Mouse (Mus musculus): Measurements from ENCODE around the gene Igtp. TPM values are rescaled to one million over a fixed set of nuclear protein-coding genes. Genes with fewer than 3 reads are reported as not detected.
"Not testable (repeated sequence)": the region's sequence is repeated elsewhere in the genome, so short reads cannot be mapped to it uniquely, and the experiment has no call there.

Gene Igtp
- 1.3 and 1.5 TPM in 2 replicates for polyA plus RNA-seq (2015; fragmentation: Nextera tagmentation; extraction: Ambion mirVana)

GRCm38 (mm10) chr11:58199229-58200037, at the start of gene Igtp, which contains the start of gene Irgm2:
TSS of gene Igtp (plus strand) at chr11:58199556.
TSS of gene Irgm2 (plus strand) at chr11:58199618.
- Histone ChIP-seq H3K4me2 (replicated peaks) (peak within 1 kb of the TSS; percentile 50), H3K4me3 (peak within 1 kb of the TSS; percentile 44), H3K9ac (replicated peaks) (0 out of 2 replicates have a peak within 1 kb of the TSS, but pooled peaks have one; percentile 31)
- not testable (repeated sequence) for ATAC-seq (replicated peaks); H3K9me3 ChIP-seq; H3K27ac ChIP-seq (replicated peaks); H3K27me3 ChIP-seq; H3K4me1 ChIP-seq; H3K36me3 ChIP-seq
- WGBS = 8% methylated on average over 14 of the region's 15 CpGs

DNA sequence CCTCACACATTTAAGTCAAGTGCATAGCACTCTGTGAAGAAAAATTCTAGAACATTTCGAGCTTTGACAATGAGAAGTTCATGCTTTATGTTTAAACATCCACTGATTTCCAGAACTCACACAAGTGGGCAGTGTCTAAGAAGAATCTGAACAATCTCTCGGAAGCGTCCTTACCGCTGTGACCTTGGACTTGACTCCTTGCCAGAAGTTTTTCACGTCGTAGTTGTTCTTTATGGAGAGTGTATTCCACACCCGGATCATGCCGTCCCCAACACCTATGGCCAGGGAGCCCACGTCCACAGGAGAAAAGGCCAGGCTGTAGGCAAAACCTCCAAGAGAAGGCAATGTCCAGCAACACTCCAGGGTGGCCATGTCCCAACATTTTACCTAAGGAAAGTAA, 43.9 kb upstream of the Igtp start:
- no peak overlapping the region for H3K4me2 ChIP-seq (replicated peaks)
- no peaks in the 10 kb centered on the region for H3K27me3 ChIP-seq
- 93% methylated on average over 9 of the region's 9 CpGs for WGBS
- no peak overlapping the region for H3K9ac ChIP-seq (replicated peaks)
- no peak overlapping the region for H3K27ac ChIP-seq (replicated peaks)
- no peaks in the 10 kb centered on the region for H3K4me1 ChIP-seq
- H3K9me3 ChIP-seq = no peaks in the 10 kb centered on the region
- peaks cover 56% of the 10 kb centered on the region for H3K36me3 ChIP-seq
- ATAC-seq (replicated peaks) = no peak
- H3K4me3 ChIP-seq = no peak overlapping the region

GRCm38 (mm10) chr11:58156871-58157270, 42.5 kb upstream of the Igtp start:
- Histone ChIP-seq H3K36me3 (peaks cover 53% of the 10 kb centered on the region), H3K27ac (replicated peaks) (no peak overlapping the region), H3K4me3 (no peak overlapping the region), H3K9ac (replicated peaks) (no peak overlapping the region), H3K9me3 (no peaks in the 10 kb centered on the region), H3K27me3 (no peaks in the 10 kb centered on the region), H3K4me1 (no peaks in the 10 kb centered on the region), H3K4me2 (replicated peaks) (no peak overlapping the region)
- WGBS = 88% methylated on average over 3 of the region's 3 CpGs
- ATAC-seq (replicated peaks) = no peak

GRCm38 (mm10) chr11:58165072-58165471, 34.3 kb upstream of the Igtp start:
- Histone ChIP-seq H3K4me2 (replicated peaks) (no peak overlapping the region), H3K27ac (replicated peaks) (no peak overlapping the region), H3K9ac (replicated peaks) (no peak overlapping the region), H3K4me3 (no peak overlapping the region), H3K4me1 (peaks cover 10% of the 10 kb centered on the region), H3K27me3 (no peaks in the 10 kb centered on the region), H3K36me3 (peaks cover 41% of the 10 kb centered on the region), H3K9me3 (no peaks in the 10 kb centered on the region)
- ATAC-seq (replicated peaks) = no peak
- 98% methylated on average over 2 of the region's 2 CpGs for WGBS

- 0% methylated on average over 8 of the region's 8 CpGs for WGBS
- ATAC-seq (replicated peaks) = no peak
Measured at GRCm38 (mm10) chr11:58167822-58168166, 31.6 kb upstream of the Igtp start.

GRCm38 (mm10) chr11:58168167-58168915, 31.0 kb upstream of the Igtp start, which contains the start of gene Gemin5:
TSS of gene Gemin5 (minus strand) at chr11:58168539.
- Histone ChIP-seq H3K27ac (replicated peaks) (0 out of 2 replicates have a peak within 1 kb of the TSS, but pooled peaks have one; percentile 9), H3K4me1 (peaks cover 22% of the 10 kb centered on the region), H3K9me3 (no peaks in the 10 kb centered on the region), H3K27me3 (no peaks in the 10 kb centered on the region), H3K36me3 (peaks cover 25% of the 10 kb centered on the region), H3K4me2 (replicated peaks) (peak within 1 kb of the TSS; percentile 75), H3K4me3 (peak within 1 kb of the TSS; percentile 64), H3K9ac (replicated peaks) (peak within 1 kb of the TSS; percentile 68)
- ATAC-seq (replicated peaks) = peak; percentile 84
- WGBS = 2% methylated on average over 64 of the region's 71 CpGs

More at GRCm38 (mm10) chr11:58167822-58168166, 31.6 kb upstream of the Igtp start:
- H3K27me3 ChIP-seq = no peaks in the 10 kb centered on the region
- H3K4me2 ChIP-seq (replicated peaks) = peak overlapping the region; percentile 75
- peaks cover 22% of the 10 kb centered on the region for H3K4me1 ChIP-seq
- H3K27ac ChIP-seq (replicated peaks) = 0 out of 2 replicates have a peak overlapping the region, but pooled peaks have one; percentile 9
- H3K36me3 ChIP-seq = peaks cover 31% of the 10 kb centered on the region
- H3K9me3 ChIP-seq = no peaks in the 10 kb centered on the region
- H3K4me3 ChIP-seq = peak overlapping the region; percentile 64
- H3K9ac ChIP-seq (replicated peaks) = peak overlapping the region; percentile 68

- 91% methylated on average over 4 of the region's 4 CpGs for WGBS
Measured at GRCm38 (mm10) chr11:58169666-58170065, 29.7 kb upstream of the Igtp start.

DNA sequence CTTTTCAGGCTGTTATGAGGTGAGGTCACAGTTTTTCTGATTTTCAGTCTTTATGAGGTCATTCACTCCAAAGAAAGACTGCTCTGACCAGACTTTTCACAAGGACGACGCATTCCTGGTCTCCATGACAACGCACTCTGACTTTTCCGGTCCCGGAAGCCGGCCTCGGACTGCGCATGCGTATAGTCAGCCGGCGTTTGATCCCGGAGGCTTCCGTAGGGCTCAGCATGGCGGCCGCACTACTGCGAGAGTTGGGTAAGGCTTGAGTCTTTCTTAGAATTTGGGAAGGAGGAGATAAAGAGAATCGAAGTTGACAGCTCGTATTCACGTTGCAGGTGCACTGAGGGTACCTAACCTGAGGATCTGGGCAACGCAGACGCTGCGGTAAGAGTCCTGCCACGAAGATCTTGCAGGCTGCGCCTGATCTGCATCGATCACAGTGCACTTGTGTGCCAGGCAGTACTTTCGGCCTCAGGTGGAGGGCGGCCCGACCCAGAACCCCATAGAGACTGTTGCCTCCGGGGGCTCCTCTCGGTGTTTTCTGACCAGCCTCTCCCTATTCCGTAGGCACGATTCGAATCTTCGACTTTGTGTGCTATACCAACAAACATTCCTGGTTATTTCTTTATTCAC, 27.8 kb upstream of the Igtp start, which contains the start of gene Mrpl22:
Gene Mrpl22, plus strand, starts transcription at position 203 of the 633 bp plus-strand sequence.
- peak; percentile 71 for ATAC-seq (replicated peaks)

More at GRCm38 (mm10) chr11:58169666-58170065, 29.7 kb upstream of the Igtp start:
- H3K9ac ChIP-seq (replicated peaks) = no peak overlapping the region
- H3K36me3 ChIP-seq = peaks cover 21% of the 10 kb centered on the region
- no peak overlapping the region for H3K4me3 ChIP-seq
- no peaks in the 10 kb centered on the region for H3K27me3 ChIP-seq
- no peak for ATAC-seq (replicated peaks)
- H3K4me1 ChIP-seq = peaks cover 22% of the 10 kb centered on the region
- H3K27ac ChIP-seq (replicated peaks) = no peak overlapping the region
- no peaks in the 10 kb centered on the region for H3K9me3 ChIP-seq
- no peak overlapping the region for H3K4me2 ChIP-seq (replicated peaks)

DNA sequence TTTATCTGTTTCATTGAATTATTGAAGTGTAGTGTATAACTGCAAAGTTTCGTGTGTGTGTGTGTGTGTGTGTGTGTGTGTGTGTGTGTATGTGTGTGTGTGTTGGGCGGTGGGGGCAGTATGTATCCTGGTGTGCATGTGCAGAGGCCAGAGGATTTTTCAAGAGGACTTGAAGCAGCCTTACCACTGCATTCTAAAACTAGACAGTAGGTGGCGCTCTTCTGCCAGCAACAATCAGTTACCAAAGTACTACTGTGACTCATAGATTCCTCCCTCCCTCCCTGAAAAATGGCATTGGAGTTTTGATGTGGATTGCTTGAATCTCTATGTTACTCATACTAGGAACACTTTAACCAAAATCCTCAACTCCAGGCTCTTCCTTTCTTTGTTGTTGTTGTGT, 19.8 kb upstream of the Igtp start:
- H3K9ac ChIP-seq (replicated peaks) = no peak overlapping the region
- no peak; the same call in 1 of the 2 replicates for ATAC-seq (replicated peaks)
- WGBS = 22% methylated on average over 3 of the region's 3 CpGs
- no peak overlapping the region for H3K27ac ChIP-seq (replicated peaks)
- H3K4me1 ChIP-seq = no peaks in the 10 kb centered on the region
- H3K9me3 ChIP-seq = no peaks in the 10 kb centered on the region
- H3K36me3 ChIP-seq = peaks cover 36% of the 10 kb centered on the region
- no peak overlapping the region for H3K4me2 ChIP-seq (replicated peaks)
- H3K27me3 ChIP-seq = no peaks in the 10 kb centered on the region
- H3K4me3 ChIP-seq = no peak overlapping the region

More for the DNA sequence above, 27.8 kb upstream of the Igtp start, which contains the start of gene Mrpl22:
- Histone ChIP-seq H3K27me3 (no peaks in the 10 kb centered on the region), H3K4me1 (peaks cover 22% of the 10 kb centered on the region), H3K4me3 (peak within 1 kb of the TSS; percentile 55), H3K4me2 (replicated peaks) (peak within 1 kb of the TSS; percentile 68), H3K36me3 (peaks cover 23% of the 10 kb centered on the region), H3K9ac (replicated peaks) (peak within 1 kb of the TSS; percentile 52), H3K27ac (replicated peaks) (0 out of 2 replicates have a peak within 1 kb of the TSS, but pooled peaks have one; percentile 1), H3K9me3 (no peaks in the 10 kb centered on the region)
- WGBS = under 1% methylated on average over 34 of the region's 34 CpGs

DNA sequence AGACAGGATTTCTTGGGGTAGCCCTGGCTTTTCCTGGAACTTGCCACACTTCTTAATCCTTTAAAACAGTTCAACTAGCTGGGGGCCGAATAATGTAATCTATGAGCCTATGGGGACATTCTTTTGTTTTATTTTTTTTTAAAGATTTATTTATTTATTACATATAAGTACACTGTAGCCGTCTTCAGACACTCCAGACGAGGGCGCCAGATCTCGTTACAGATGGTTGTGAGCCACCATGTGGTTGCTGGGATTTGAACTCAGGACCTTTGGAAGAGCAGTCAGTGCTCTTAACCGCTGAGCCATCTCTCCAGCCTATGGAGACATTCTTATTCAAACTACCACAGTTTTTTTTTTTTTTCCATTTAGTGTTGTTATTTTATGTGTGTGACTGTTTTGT, 19.4 kb upstream of the Igtp start:
- not testable (repeated sequence) for H3K9me3 ChIP-seq; H3K4me3 ChIP-seq; H3K27me3 ChIP-seq; H3K4me1 ChIP-seq; ATAC-seq (replicated peaks); H3K4me2 ChIP-seq (replicated peaks); H3K27ac ChIP-seq (replicated peaks); H3K9ac ChIP-seq (replicated peaks)
- H3K36me3 ChIP-seq = peaks cover 36% of the 10 kb centered on the region
- WGBS = 95% methylated on average over 6 of the region's 6 CpGs

DNA sequence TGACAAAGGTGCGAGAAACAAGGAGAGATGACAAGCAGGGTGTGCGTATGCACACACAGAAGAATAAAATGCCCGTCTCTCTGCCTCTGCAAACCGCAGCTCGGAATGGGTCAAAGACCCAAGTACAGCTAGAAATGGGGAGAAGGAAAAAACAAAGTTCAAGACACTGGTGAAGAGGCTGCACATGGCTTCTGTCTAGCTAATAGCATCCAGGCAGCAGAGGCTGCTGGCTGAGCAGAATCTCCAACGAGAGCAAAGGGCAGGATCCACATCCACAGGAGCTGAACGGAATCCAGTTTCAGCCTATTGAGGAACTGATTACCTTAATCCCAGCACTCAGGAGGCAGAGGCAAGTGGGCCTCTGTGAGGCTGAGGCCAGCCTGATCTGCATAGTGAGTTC, 18.6 kb upstream of the Igtp start:
- no peaks in the 10 kb centered on the region for H3K4me1 ChIP-seq
- peaks cover 29% of the 10 kb centered on the region for H3K36me3 ChIP-seq
- no peak overlapping the region for H3K4me2 ChIP-seq (replicated peaks)
- no peak overlapping the region for H3K4me3 ChIP-seq
- no peaks in the 10 kb centered on the region for H3K27me3 ChIP-seq
- H3K9ac ChIP-seq (replicated peaks) = no peak overlapping the region
- H3K9me3 ChIP-seq = no peaks in the 10 kb centered on the region
- WGBS = 88% methylated on average over 7 of the region's 7 CpGs
- no peak overlapping the region for H3K27ac ChIP-seq (replicated peaks)
- ATAC-seq (replicated peaks) = no peak
